Mouse (Mus musculus): ENCODE results near the gene Rangap1. TPM values are rescaled to one million over a fixed set of nuclear protein-coding genes. Genes with fewer than 3 reads are reported as not detected.
"Not testable (repeated sequence)": the region's sequence is repeated elsewhere in the genome, so short reads cannot be mapped to it uniquely, and the experiment has no call there.

Rangap1 gene
- polyA plus RNA-seq, 1 experiment from 2014 or later: 143 TPM

DNA sequence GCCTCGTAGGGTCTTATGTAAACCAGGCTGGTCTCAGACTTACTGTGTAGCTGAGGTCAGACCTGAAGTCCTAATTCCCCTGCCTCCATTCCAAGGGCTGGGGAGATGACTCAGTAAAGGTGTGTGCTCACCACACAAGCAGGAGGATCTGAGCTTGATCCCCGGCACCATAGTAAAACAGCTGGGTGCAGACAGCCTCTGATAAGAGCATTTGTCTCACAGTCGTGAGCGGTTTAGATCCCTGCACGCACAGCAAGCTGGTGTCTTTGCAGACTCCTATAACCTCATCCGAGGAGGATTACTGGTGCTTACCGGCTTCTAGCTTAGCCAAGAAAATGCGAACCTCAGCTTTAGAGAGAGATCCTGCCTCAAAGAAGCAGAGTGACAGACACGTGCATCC is 8.3 kb upstream of the Rangap1 start:
- Histone ChIP-seq H3K9ac (replicated peaks; ENCODE audit: low read depth, low read length) (no peak overlapping the region), H3K9me3 (ENCODE audit: control insufficient read depth, low read length) (no peaks in the 10 kb centered on the region), H3K27me3 (replicated peaks; ENCODE audit: control insufficient read depth, insufficient read depth, low read length) (no peaks in the 10 kb centered on the region), H3K4me3 (replicated peaks; ENCODE audit: low read length) (no peak overlapping the region), H3K4me1 (replicated peaks; ENCODE audit: control insufficient read depth, insufficient read depth, low read length) (no peaks in the 10 kb centered on the region; the same call in 1 of the 2 replicates), H3K27ac (ENCODE audit: low read length) (no peak overlapping the region), H3K36me3 (ENCODE audit: control insufficient read depth, insufficient read depth) (no peaks in the 10 kb centered on the region), H3K4me2 (ENCODE audit: low read length) (no peak overlapping the region)
- 97% methylated on average over 9 of the region's 9 CpGs for WGBS
- no peak for ATAC-seq

DNA sequence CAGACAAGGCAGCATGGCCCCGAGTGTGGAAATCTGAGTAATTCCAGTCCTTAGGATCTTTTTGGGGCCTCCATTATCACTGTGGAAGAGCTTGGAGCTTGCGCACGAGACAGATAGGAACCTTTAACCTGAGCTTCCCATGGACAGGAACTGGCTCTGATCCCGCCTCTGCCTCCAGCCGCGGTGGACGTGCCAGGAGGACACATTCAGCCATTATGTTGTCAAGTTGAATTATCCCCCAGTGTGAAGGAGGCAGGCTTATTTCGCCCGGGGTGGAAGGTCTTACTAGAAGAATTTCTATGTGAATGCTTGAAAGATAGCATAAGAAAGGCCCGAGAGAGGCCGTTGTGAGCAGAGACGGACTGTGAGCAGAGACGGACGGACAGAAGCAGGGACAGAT is 4.4 kb upstream of the Rangap1 start:
- Histone ChIP-seq H3K36me3 (ENCODE audit: control insufficient read depth, insufficient read depth) (no peaks in the 10 kb centered on the region), H3K9me3 (ENCODE audit: control insufficient read depth, low read length) (no peaks in the 10 kb centered on the region), H3K4me3 (replicated peaks; ENCODE audit: low read length) (no peak overlapping the region), H3K27me3 (replicated peaks; ENCODE audit: control insufficient read depth, insufficient read depth, low read length) (no peaks in the 10 kb centered on the region), H3K9ac (replicated peaks; ENCODE audit: low read depth, low read length) (no peak overlapping the region), H3K4me2 (ENCODE audit: low read length) (no peak overlapping the region), H3K4me1 (replicated peaks; ENCODE audit: control insufficient read depth, insufficient read depth, low read length) (peaks cover 10% of the 10 kb centered on the region), H3K27ac (ENCODE audit: low read length) (no peak overlapping the region)
- no peak for ATAC-seq
- WGBS: 75% methylated on average over 14 of the region's 14 CpGs

DNA sequence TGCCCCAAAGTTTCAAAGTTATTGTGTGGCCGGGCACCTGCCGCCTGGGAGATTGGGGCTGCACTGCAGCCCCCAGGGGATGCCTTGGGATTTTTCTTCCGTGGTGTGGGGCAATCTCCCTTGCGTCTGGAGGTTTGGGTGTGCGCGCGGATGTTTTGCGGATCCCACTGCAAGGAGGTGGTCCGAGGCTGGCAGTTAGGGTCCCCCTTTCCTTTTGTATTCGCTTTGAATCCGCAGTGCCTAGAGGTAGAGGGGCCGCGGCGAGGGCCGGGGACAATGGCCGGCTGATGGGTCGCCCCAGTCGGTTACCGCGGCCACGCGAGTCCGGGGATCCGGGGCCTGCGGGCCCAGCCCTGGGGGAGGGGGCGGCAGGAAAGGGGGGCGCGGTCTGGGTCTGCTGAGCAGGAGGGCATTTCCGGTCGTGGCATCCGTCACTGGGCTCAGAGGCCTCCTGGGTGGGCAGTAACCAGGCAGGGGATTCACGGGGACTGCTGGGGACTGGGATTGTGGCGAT is 328 bp upstream of the Rangap1 start:
- WGBS: 0% methylated on average over 33 of the region's 33 CpGs
- Histone ChIP-seq H3K4me1 (replicated peaks; ENCODE audit: control insufficient read depth, insufficient read depth, low read length) (peaks cover 15% of the 10 kb centered on the region), H3K4me3 (replicated peaks; ENCODE audit: low read length) (peak overlapping the region; percentile 85), H3K9ac (replicated peaks; ENCODE audit: low read depth, low read length) (peak overlapping the region; percentile 97), H3K27me3 (replicated peaks; ENCODE audit: control insufficient read depth, insufficient read depth, low read length) (no peaks in the 10 kb centered on the region), H3K36me3 (ENCODE audit: control insufficient read depth, insufficient read depth) (no peaks in the 10 kb centered on the region), H3K4me2 (ENCODE audit: low read length) (peak overlapping the region; percentile 62), H3K9me3 (ENCODE audit: control insufficient read depth, low read length) (no peaks in the 10 kb centered on the region), H3K27ac (ENCODE audit: low read length) (peak overlapping the region; percentile 89)
- ATAC-seq: peak; percentile 81

DNA sequence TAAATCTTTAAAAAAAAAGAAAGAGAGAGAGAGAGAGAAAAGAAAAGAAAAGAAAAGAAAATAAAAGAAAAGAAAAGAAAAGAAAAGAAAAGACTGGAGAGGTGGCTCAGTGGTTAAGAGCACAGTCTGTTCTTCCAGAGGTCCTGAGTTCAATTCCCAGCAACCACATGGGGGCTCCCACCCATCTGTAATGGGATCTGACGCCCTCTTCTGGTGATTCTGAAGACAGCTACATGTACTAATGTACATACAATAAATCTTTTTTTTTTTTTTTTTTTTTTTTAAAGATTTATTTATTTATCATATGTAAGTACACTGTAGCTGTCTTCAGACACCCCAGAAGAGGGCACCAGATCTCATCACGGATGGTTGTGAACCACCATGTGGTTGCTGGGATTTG is 3.0 kb downstream of the Rangap1 start:
- H3K27me3 ChIP-seq (replicated peaks; ENCODE audit: control insufficient read depth, insufficient read depth, low read length); ATAC-seq: not testable (repeated sequence)
- WGBS: 11% methylated on average over 1 of the region's 2 CpGs

DNA sequence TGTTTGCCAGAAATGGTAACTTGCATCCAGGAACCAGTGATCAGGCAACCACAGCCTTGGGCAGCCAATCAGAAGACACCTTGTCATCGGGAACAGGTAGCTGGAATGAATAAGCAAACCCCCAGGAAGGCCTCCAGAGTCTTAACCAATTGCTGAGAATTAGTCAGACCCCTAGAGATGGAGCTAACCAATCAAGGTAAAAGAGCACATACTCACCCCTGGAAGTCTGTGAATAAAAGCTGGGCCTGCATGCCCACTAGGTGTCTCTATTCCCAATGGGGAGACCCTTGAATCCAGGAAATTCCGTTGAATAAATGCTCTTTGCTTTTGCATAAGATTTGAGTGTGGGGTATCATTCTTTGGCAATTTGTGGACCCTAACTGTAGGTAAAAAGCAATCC is 5.4 kb downstream of the Rangap1 start:
- Histone ChIP-seq H3K27ac (ENCODE audit: low read length) (no peak overlapping the region), H3K4me2 (ENCODE audit: low read length) (no peak overlapping the region), H3K36me3 (ENCODE audit: control insufficient read depth, insufficient read depth) (no peaks in the 10 kb centered on the region), H3K4me1 (replicated peaks; ENCODE audit: control insufficient read depth, insufficient read depth, low read length) (peaks cover 5% of the 10 kb centered on the region), H3K9me3 (ENCODE audit: control insufficient read depth, low read length) (no peaks in the 10 kb centered on the region), H3K9ac (replicated peaks; ENCODE audit: low read depth, low read length) (no peak overlapping the region), H3K4me3 (replicated peaks; ENCODE audit: low read length) (no peak overlapping the region), H3K27me3 (replicated peaks; ENCODE audit: control insufficient read depth, insufficient read depth, low read length) (no peaks in the 10 kb centered on the region)
- no peak for ATAC-seq
- WGBS: 8% methylated on average over 2 of the region's 2 CpGs

More for the DNA sequence above, 3.0 kb downstream of the Rangap1 start:
- H3K27ac ChIP-seq (ENCODE audit: low read length); H3K36me3 ChIP-seq (ENCODE audit: control insufficient read depth, insufficient read depth); H3K4me3 ChIP-seq (replicated peaks; ENCODE audit: low read length); H3K4me2 ChIP-seq (ENCODE audit: low read length); H3K9ac ChIP-seq (replicated peaks; ENCODE audit: low read depth, low read length); H3K9me3 ChIP-seq (ENCODE audit: control insufficient read depth, low read length): not testable (repeated sequence)
- peaks cover 15% of the 10 kb centered on the region for H3K4me1 ChIP-seq (replicated peaks; ENCODE audit: control insufficient read depth, insufficient read depth, low read length)

DNA sequence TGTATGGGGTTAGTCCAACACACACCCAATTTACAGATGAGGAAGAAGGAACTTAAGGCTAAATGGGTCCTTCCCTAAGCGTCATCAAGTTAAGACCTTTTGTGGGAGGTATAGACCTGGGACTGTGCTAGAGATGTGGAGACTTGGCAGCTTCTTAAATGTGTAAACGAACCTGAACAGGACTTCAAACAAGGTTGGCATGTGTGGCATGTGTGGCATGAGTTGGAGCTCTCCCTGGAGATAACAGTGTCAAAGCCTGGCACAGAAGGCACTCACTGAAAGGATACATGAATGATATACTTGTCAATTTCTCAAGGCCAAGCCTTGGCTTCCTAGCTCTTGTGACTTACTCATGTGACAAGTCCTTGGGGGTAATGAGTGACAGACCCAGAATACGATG is 6.0 kb downstream of the Rangap1 start:
- Histone ChIP-seq H3K9me3 (ENCODE audit: control insufficient read depth, low read length) (no peaks in the 10 kb centered on the region), H3K27me3 (replicated peaks; ENCODE audit: control insufficient read depth, insufficient read depth, low read length) (no peaks in the 10 kb centered on the region), H3K27ac (ENCODE audit: low read length) (no peak overlapping the region), H3K9ac (replicated peaks; ENCODE audit: low read depth, low read length) (no peak overlapping the region), H3K36me3 (ENCODE audit: control insufficient read depth, insufficient read depth) (no peaks in the 10 kb centered on the region), H3K4me3 (replicated peaks; ENCODE audit: low read length) (no peak overlapping the region), H3K4me1 (replicated peaks; ENCODE audit: control insufficient read depth, insufficient read depth, low read length) (peaks cover 3% of the 10 kb centered on the region), H3K4me2 (ENCODE audit: low read length) (no peak overlapping the region)
- ATAC-seq: no peak
- 75% methylated on average over 3 of the region's 3 CpGs for WGBS

DNA sequence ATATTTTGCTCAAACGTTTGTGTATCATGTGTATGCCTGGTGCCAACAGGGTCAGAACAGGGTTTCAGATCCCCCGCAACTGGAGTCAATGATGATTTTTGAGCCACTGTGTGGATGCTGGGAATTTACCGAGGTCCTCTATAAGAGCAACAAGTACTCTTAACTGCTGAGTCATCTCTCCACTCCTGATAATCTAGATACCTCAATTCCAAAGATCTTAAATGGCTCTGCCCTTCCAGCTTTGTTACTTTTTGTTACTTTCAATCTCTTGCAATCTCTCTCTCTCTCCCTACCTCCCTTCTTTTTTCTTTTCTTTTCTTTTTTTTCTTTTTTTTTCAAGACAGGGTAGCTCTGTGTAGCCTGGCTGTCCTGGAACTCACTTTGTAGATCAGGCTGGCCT is 10.3 kb downstream of the Rangap1 start:
- no peak for ATAC-seq
- 55% methylated on average over 3 of the region's 3 CpGs for WGBS
- H3K27ac ChIP-seq (ENCODE audit: low read length): no peak overlapping the region
- no peaks in the 10 kb centered on the region for H3K9me3 ChIP-seq (ENCODE audit: control insufficient read depth, low read length)
- H3K9ac ChIP-seq (replicated peaks; ENCODE audit: low read depth, low read length): no peak overlapping the region
- H3K36me3 ChIP-seq (ENCODE audit: control insufficient read depth, insufficient read depth): no peaks in the 10 kb centered on the region
- H3K4me1 ChIP-seq (replicated peaks; ENCODE audit: control insufficient read depth, insufficient read depth, low read length): no peaks in the 10 kb centered on the region; the same call in 1 of the 2 replicates
- H3K4me2 ChIP-seq (ENCODE audit: low read length): no peak overlapping the region
- H3K27me3 ChIP-seq (replicated peaks; ENCODE audit: control insufficient read depth, insufficient read depth, low read length): no peaks in the 10 kb centered on the region
- no peak overlapping the region for H3K4me3 ChIP-seq (replicated peaks; ENCODE audit: low read length)

DNA sequence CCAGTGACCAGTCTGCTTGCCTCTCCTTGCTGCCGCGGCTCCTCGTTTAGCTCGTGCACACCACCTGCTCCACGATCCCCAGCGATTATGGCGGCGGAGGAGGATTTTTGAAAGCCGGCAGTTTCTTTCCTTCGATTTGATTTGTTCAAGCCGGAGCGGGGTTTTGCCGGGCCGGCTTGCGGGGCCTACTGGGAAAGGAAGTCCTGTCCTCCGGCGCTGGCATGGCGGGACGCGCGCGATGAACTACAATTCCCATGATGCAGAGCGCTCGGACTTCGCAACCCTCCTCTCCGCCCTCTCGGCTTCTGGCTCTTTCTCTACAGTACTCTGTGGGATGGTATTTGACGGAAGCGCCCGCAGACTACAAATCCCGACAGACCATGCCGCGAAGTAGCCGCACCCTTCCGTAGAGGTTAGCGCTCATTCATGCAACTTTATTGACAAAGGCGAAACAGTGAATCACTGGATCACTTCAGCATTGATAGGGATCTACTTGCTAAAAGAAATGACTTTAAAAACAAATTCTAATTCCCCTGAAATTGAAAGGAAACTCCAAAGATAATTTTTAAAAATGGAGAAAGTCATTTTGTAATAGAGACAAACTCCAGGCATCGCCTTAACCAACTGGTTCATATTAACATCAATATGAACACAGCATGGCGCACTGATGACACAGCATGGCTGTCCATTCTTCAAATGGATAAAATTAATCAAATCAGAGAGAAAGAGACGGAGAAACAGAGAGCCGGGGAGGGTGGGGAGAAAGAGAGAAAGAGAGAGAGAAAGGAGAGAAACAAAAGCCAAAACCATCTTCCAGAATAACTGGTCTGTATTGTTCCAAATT is 15.3 kb downstream of the Rangap1 start:
- Histone ChIP-seq H3K4me2 (ENCODE audit: low read length) (peak overlapping the region; percentile 93), H3K4me3 (replicated peaks; ENCODE audit: low read length) (peak overlapping the region; percentile 95), H3K27ac (ENCODE audit: low read length) (peak overlapping the region; percentile 71), H3K9ac (replicated peaks; ENCODE audit: low read depth, low read length) (peak overlapping the region; percentile 85), H3K4me1 (replicated peaks; ENCODE audit: control insufficient read depth, insufficient read depth, low read length) (peaks cover 24% of the 10 kb centered on the region), H3K36me3 (ENCODE audit: control insufficient read depth, insufficient read depth) (no peaks in the 10 kb centered on the region), H3K9me3 (ENCODE audit: control insufficient read depth, low read length) (no peaks in the 10 kb centered on the region), H3K27me3 (replicated peaks; ENCODE audit: control insufficient read depth, insufficient read depth, low read length) (no peaks in the 10 kb centered on the region)
- ATAC-seq: peak; percentile 100
- WGBS: 6% methylated on average over 41 of the region's 41 CpGs

DNA sequence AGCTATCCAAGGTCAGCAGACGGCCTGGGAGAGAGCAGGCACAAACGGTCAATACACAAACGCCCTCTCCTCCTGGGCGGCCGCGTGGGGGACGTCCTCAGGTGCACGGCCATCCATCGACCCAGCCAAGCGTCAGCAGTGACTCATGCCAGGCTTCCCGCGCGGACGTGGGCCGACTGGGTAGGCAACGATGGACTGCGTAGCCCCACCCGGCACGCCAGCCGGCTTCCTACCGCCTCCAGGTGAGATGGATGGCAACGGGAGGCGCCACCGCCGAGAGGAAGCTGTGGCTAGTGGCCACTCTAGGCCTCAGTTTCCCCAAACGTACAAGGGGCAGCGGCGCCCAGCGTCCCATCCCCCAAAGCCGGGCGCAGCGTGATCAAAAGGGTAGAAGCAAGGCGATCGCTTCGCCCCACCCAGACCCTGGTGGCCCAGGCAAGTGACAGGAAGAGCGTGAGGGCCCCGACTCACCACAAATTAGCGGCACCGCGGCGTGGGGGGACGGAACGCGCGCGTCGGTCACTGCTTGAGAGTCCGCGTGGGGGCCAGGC is 16.0 kb downstream of the Rangap1 start:
- WGBS: under 1% methylated on average over 49 of the region's 49 CpGs
- no peaks in the 10 kb centered on the region for H3K36me3 ChIP-seq (ENCODE audit: control insufficient read depth, insufficient read depth)
- peak overlapping the region; percentile 95 for H3K4me3 ChIP-seq (replicated peaks; ENCODE audit: low read length)
- H3K9ac ChIP-seq (replicated peaks; ENCODE audit: low read depth, low read length): peak overlapping the region; percentile 85
- ATAC-seq: no peak; the same call in 1 of the 2 replicates
- no peaks in the 10 kb centered on the region for H3K27me3 ChIP-seq (replicated peaks; ENCODE audit: control insufficient read depth, insufficient read depth, low read length)
- peak overlapping the region; percentile 71 for H3K27ac ChIP-seq (ENCODE audit: low read length)
- peak overlapping the region; percentile 93 for H3K4me2 ChIP-seq (ENCODE audit: low read length)
- no peaks in the 10 kb centered on the region for H3K9me3 ChIP-seq (ENCODE audit: control insufficient read depth, low read length)
- H3K4me1 ChIP-seq (replicated peaks; ENCODE audit: control insufficient read depth, insufficient read depth, low read length): peaks cover 24% of the 10 kb centered on the region

Measured in forebrain, embryonic 16.5 days (tissue).